Mouse (Mus musculus): ENCODE measurements around the gene Adgrf5.

- TF ChIP-seq CTCF (IDR thresholded peaks at IDR 0.05; ENCODE audit: borderline replicate concordance, insufficient read depth, low read depth, low read length), result no peak
- no peak for TF ChIP-seq POLR2A (IDR thresholded peaks at IDR 0.05; ENCODE audit: borderline replicate concordance, insufficient read depth, low read length)
These were observed 34.1 kb upstream of the Adgrf5 start for GRCm38 (mm10) chr17:43325986-43326671.

Measured in cerebellum, adult 2 months (tissue).